Mouse (Mus musculus): Measurements from ENCODE around the gene Ccdc54. TPM values are rescaled to one million over a fixed set of nuclear protein-coding genes. Genes with fewer than 3 reads are reported as not detected.

Gene Ccdc54
- total and polyA plus RNA-seq, 3 experiments: not detected

GRCm38 (mm10) chr16:50610580-50610979, 19.6 kb upstream of the Ccdc54 start:
- TF ChIP-seq NRF1 (IDR thresholded peaks at IDR 0.05; ENCODE audit: low read depth, low read length) (no peak), BHLHE40 (IDR thresholded peaks at IDR 0.05; ENCODE audit: low read depth, low read length) (no peak), ZNF384 (IDR thresholded peaks at IDR 0.05; ENCODE audit: low read depth, low read length) (no peak), MXI1 (IDR thresholded peaks at IDR 0.05; ENCODE audit: low read depth, low read length) (no peak), MAFK (IDR thresholded peaks at IDR 0.05; ENCODE audit: insufficient replicate concordance, low read length) (no peak), IRF4 (IDR thresholded peaks at IDR 0.05; ENCODE audit: low read depth, low read length) (no peak), TCF12 (IDR thresholded peaks at IDR 0.05; ENCODE audit: low read depth, low read length) (no peak), PAX5 (IDR thresholded peaks at IDR 0.05; ENCODE audit: low read length) (no peak), MAX (IDR thresholded peaks at IDR 0.05; ENCODE audit: low read length) (no peak), RAD21 (IDR thresholded peaks at IDR 0.05; ENCODE audit: low read depth, low read length) (no peak), CHD2 (IDR thresholded peaks at IDR 0.05; ENCODE audit: low read length) (no peak), MYC (IDR thresholded peaks at IDR 0.05; ENCODE audit: low read depth, low read length) (no peak), SMC3 (IDR thresholded peaks at IDR 0.05; ENCODE audit: low read depth, low read length) (no peak), SIN3A (IDR thresholded peaks at IDR 0.05; ENCODE audit: low read length) (no peak), EP300 (IDR thresholded peaks at IDR 0.05; ENCODE audit: low read length) (no peak), E2F4 (IDR thresholded peaks at IDR 0.05; ENCODE audit: insufficient replicate concordance, low read depth, low read length) (no peak), JUN (IDR thresholded peaks at IDR 0.05; ENCODE audit: insufficient read depth, low read depth, low read length) (no peak), ZC3H11A (IDR thresholded peaks at IDR 0.05; ENCODE audit: low read depth, low read length) (no peak), ZKSCAN1 (IDR thresholded peaks at IDR 0.05; ENCODE audit: borderline replicate concordance, low read depth, low read length) (no peak)
- Histone ChIP-seq H3K27ac (ENCODE audit: insufficient read depth, low read depth) (no peak overlapping the region), H3K4me1 (ENCODE audit: control insufficient read depth in 1 of 2, insufficient read depth in 2 of 2) (peaks cover 3 to 7% of the 10 kb centered on the region in 2 experiments; a peak in 2 of 4 replicates), H3K4me3 (replicated peaks in 1 of 3; ENCODE audit: low read depth in 2 of 3, low read length in 2 of 3, poor library complexity in 1 of 3) (no peak overlapping the region), H3K9ac (ENCODE audit: insufficient read depth, low read depth) (no peak overlapping the region), H3K79me2 (replicated peaks; ENCODE audit: control insufficient read depth, extremely low read depth, insufficient read depth, poor library complexity, severe bottlenecking) (no peaks in the 10 kb centered on the region), H3K27me3 (replicated peaks) (no peaks in the 10 kb centered on the region), H3K4me2 (ENCODE audit: insufficient read depth, low read depth, poor library complexity, severe bottlenecking) (no peak overlapping the region), H3K36me3 (replicated peaks in 1 of 2; ENCODE audit: control insufficient read depth in 1 of 2, insufficient read depth in 1 of 2, low read length in 1 of 2) (no peaks in the 10 kb centered on the region), H3K9me3 (replicated peaks; ENCODE audit: low read length) (no peaks in the 10 kb centered on the region)
- no peak for DNase-seq (ENCODE audit: extremely low read depth)
- in situ Hi-C loops (cut with MboI; ENCODE audit: low pct_ligation_motif_present, low pct_unique_long_range_greater_than_20kb, low sequenced_read_pairs) (no loop called here), dilution Hi-C loops (cut with MboI; ENCODE audit: extremely low pct_ligation_motif_present, extremely low pct_unique_long_range_greater_than_20kb, low sequenced_read_pairs) (no loop called here)

GRCm38 (mm10) chr16:50607776-50608562, 17.0 kb upstream of the Ccdc54 start:
- no peak for DNase-seq (ENCODE audit: extremely low read depth)
- Histone ChIP-seq H3K9ac (ENCODE audit: insufficient read depth, low read depth) (no peak overlapping the region), H3K79me2 (replicated peaks; ENCODE audit: control insufficient read depth, extremely low read depth, insufficient read depth, poor library complexity, severe bottlenecking) (no peaks in the 10 kb centered on the region), H3K4me1 (ENCODE audit: control insufficient read depth in 1 of 2, insufficient read depth in 2 of 2) (peaks cover 3 to 5% of the 10 kb centered on the region in 2 experiments; a peak in 1 of 4 replicates), H3K4me3 (replicated peaks in 1 of 3; ENCODE audit: low read depth in 2 of 3, low read length in 2 of 3, poor library complexity in 1 of 3) (no peak overlapping the region), H3K27me3 (replicated peaks) (no peaks in the 10 kb centered on the region), H3K27ac (ENCODE audit: insufficient read depth, low read depth) (no peak overlapping the region), H3K9me3 (replicated peaks; ENCODE audit: low read length) (no peaks in the 10 kb centered on the region), H3K36me3 (replicated peaks in 1 of 2; ENCODE audit: control insufficient read depth in 1 of 2, insufficient read depth in 1 of 2, low read length in 1 of 2) (no peaks in the 10 kb centered on the region), H3K4me2 (ENCODE audit: insufficient read depth, low read depth, poor library complexity, severe bottlenecking) (no peak overlapping the region)
- TF ChIP-seq ZMIZ1 (IDR thresholded peaks at IDR 0.05; ENCODE audit: low read depth, low read length) (no peak), POLR2AphosphoS2 (IDR thresholded peaks at IDR 0.05; ENCODE audit: low read depth, low read length) (no peak), ETS1 (conservative IDR thresholded peaks at IDR 0.05; ENCODE audit: low read depth, low read length) (no peak), MXI1 (IDR thresholded peaks at IDR 0.05; ENCODE audit: low read depth, low read length) (no peak), MAZ (IDR thresholded peaks at IDR 0.05; ENCODE audit: low read depth, low read length) (no peak), ZNF384 (IDR thresholded peaks at IDR 0.05; ENCODE audit: low read depth, low read length) (no peak), POLR2A (IDR thresholded peaks at IDR 0.05; ENCODE audit: low read depth, low read length) (no peak), JUND (conservative IDR thresholded peaks at IDR 0.05; ENCODE audit: low read depth, low read length) (no peak), PAX5 (IDR thresholded peaks at IDR 0.05; ENCODE audit: low read length) (no peak), MEF2A (IDR thresholded peaks at IDR 0.05; ENCODE audit: borderline replicate concordance, low read depth, low read length) (no peak), MYC (IDR thresholded peaks at IDR 0.05; ENCODE audit: low read depth, low read length) (no peak), BHLHE40 (IDR thresholded peaks at IDR 0.05; ENCODE audit: low read depth, low read length) (no peak), RAD21 (IDR thresholded peaks at IDR 0.05; ENCODE audit: low read depth, low read length) (no peak), NELFE (IDR thresholded peaks at IDR 0.05; ENCODE audit: low read depth, low read length) (no peak), HCFC1 (IDR thresholded peaks at IDR 0.05; ENCODE audit: low read depth, low read length) (no peak), CHD2 (IDR thresholded peaks at IDR 0.05; ENCODE audit: low read length) (no peak), KAT2A (IDR thresholded peaks at IDR 0.05; ENCODE audit: insufficient replicate concordance, low read length) (no peak), ZC3H11A (IDR thresholded peaks at IDR 0.05; ENCODE audit: low read depth, low read length) (no peak), CHD1 (IDR thresholded peaks at IDR 0.05; ENCODE audit: low read depth, low read length) (no peak), E2F4 (IDR thresholded peaks at IDR 0.05; ENCODE audit: insufficient replicate concordance, low read depth, low read length) (no peak)
- dilution Hi-C loops (cut with MboI; ENCODE audit: extremely low pct_ligation_motif_present, extremely low pct_unique_long_range_greater_than_20kb, low sequenced_read_pairs) (no loop called here), in situ Hi-C loops (cut with MboI; ENCODE audit: low pct_ligation_motif_present, low pct_unique_long_range_greater_than_20kb, low sequenced_read_pairs) (no loop called here)

Measured in CH12.LX (cell line).